Mouse (Mus musculus) ES-Bruce4 (cell line): Measurements from ENCODE around the gene Mab21l1. TPM values are rescaled to one million over a fixed set of nuclear protein-coding genes. Genes with fewer than 3 reads are reported as not detected.

Experiments
- H3K27ac ChIP-seq: 2 replicates; pipeline ENCODE4 v1.5.1; 2012; ENCODE audit warnings: low read length, inconsistent platforms; ENCODE audit not compliant: insufficient read depth
- H3K27me3 ChIP-seq: 2 replicates; pipeline ENCODE4 v1.6.1; 2012; ENCODE audit warnings: mild to moderate bottlenecking, low read length, inconsistent platforms; ENCODE audit not compliant: control insufficient read depth, poor library complexity, insufficient read depth, severe bottlenecking
- H3K36me3 ChIP-seq: 2 replicates; pipeline ENCODE4 v1.6.1; 2012; ENCODE audit warnings: inconsistent platforms, mild to moderate bottlenecking, low read length, moderate library complexity; ENCODE audit not compliant: control insufficient read depth, poor library complexity, insufficient read depth, severe bottlenecking
- H3K4me1 ChIP-seq: one replicate; pipeline ENCODE4 v1.8.1; 2011; ENCODE audit warnings: low read length; ENCODE audit not compliant: control insufficient read depth, insufficient read depth
- H3K4me3 ChIP-seq: 2 replicates; pipeline ENCODE4 v1.5.1; 2011; ENCODE audit warnings: low read depth, mild to moderate bottlenecking, low read length
- H3K9ac ChIP-seq: 2 replicates; pipeline ENCODE4 v1.6.1; 2012; ENCODE audit warnings: low read depth, mild to moderate bottlenecking, inconsistent platforms; ENCODE audit not compliant: poor library complexity, severe bottlenecking
- H3K9me3 ChIP-seq: replicated peaks from 2 replicates; pipeline ENCODE4 v1.6.1; 2012; ENCODE audit warnings: mild to moderate bottlenecking, low read length, inconsistent platforms; ENCODE audit not compliant: control insufficient read depth, poor library complexity, insufficient read depth, severe bottlenecking
- CTCF ChIP-seq: IDR thresholded peaks from one replicate; pipeline ENCODE4 v1.8.1; 2011; ENCODE audit warnings: low read depth, low read length
- EP300 ChIP-seq: IDR thresholded peaks from 2 replicates; pipeline ENCODE4 v1.6.1; 2011; ENCODE audit warnings: low read depth, low read length; ENCODE audit not compliant: insufficient read depth
- POLR2A ChIP-seq: IDR thresholded peaks from one replicate; pipeline ENCODE4 v1.8.1; 2011; ENCODE audit warnings: low read length; ENCODE audit not compliant: insufficient read depth
- polyA plus RNA-seq: library from polyadenylated mRNA; stranded (reverse); fragments of >200 nt; gene quantifications from 2 replicates; pipeline ENCODE4 v1.2.4, GENCODE M21; 2011; ENCODE audit warnings: low read depth; ENCODE audit not compliant: missing spikeins, insufficient read depth, insufficient read length

Mab21l1 gene
- polyA plus RNA-seq, 1 experiment = not detected

GRCm38 (mm10) chr3:55750445-55751065 lies 31.8 kb upstream of the Mab21l1 start:
- no peak overlapping the region for H3K27ac ChIP-seq
- no peak for TF ChIP-seq CTCF
- no peak for TF ChIP-seq POLR2A
- TF ChIP-seq EP300 = no peak
- H3K9ac ChIP-seq = no peak overlapping the region
- no peaks in the 10 kb centered on the region for H3K27me3 ChIP-seq
- H3K36me3 ChIP-seq = no peaks in the 10 kb centered on the region
- no peaks in the 10 kb centered on the region for H3K9me3 ChIP-seq
- no peak overlapping the region for H3K4me3 ChIP-seq
- no peaks in the 10 kb centered on the region for H3K4me1 ChIP-seq

- Histone ChIP-seq H3K4me1 (no peaks in the 10 kb centered on the region), H3K36me3 (no peaks in the 10 kb centered on the region), H3K4me3 (no peak overlapping the region), H3K9ac (no peak overlapping the region), H3K27me3 (no peaks in the 10 kb centered on the region), H3K9me3 (no peaks in the 10 kb centered on the region), H3K27ac (no peak overlapping the region)
- TF ChIP-seq EP300 (no peak), CTCF (no peak), POLR2A (no peak)
Observed at GRCm38 (mm10) chr3:55751363-55751762, 30.9 kb upstream of the Mab21l1 start.

- no peak overlapping the region for H3K4me3 ChIP-seq
- H3K36me3 ChIP-seq = no peaks in the 10 kb centered on the region
- no peaks in the 10 kb centered on the region for H3K4me1 ChIP-seq
- no peak overlapping the region for H3K27ac ChIP-seq
- no peak overlapping the region for H3K9ac ChIP-seq
- no peaks in the 10 kb centered on the region for H3K27me3 ChIP-seq
- no peaks in the 10 kb centered on the region for H3K9me3 ChIP-seq
- TF ChIP-seq CTCF = peak; percentile 31
- no peak for TF ChIP-seq POLR2A
Observed at GRCm38 (mm10) chr3:55752558-55752957, 29.8 kb upstream of the Mab21l1 start.

- Histone ChIP-seq H3K9ac (no peak overlapping the region), H3K36me3 (no peaks in the 10 kb centered on the region), H3K27ac (no peak overlapping the region), H3K4me3 (no peak overlapping the region), H3K27me3 (no peaks in the 10 kb centered on the region), H3K4me1 (no peaks in the 10 kb centered on the region), H3K9me3 (no peaks in the 10 kb centered on the region)
- TF ChIP-seq EP300 (no peak), CTCF (no peak), POLR2A (no peak)
Observed at GRCm38 (mm10) chr3:55753872-55754271, 28.4 kb upstream of the Mab21l1 start.

GRCm38 (mm10) chr3:55754981-55755608 lies 27.2 kb upstream of the Mab21l1 start:
- Histone ChIP-seq H3K27ac (no peak overlapping the region), H3K9ac (no peak overlapping the region), H3K9me3 (no peaks in the 10 kb centered on the region), H3K36me3 (no peaks in the 10 kb centered on the region), H3K4me1 (no peaks in the 10 kb centered on the region), H3K4me3 (no peak overlapping the region), H3K27me3 (no peaks in the 10 kb centered on the region)
- TF ChIP-seq POLR2A (no peak), CTCF (no peak), EP300 (no peak)

- H3K4me1 ChIP-seq = no peaks in the 10 kb centered on the region
- no peaks in the 10 kb centered on the region for H3K36me3 ChIP-seq
- H3K27ac ChIP-seq = no peak overlapping the region
- no peak for TF ChIP-seq EP300
- TF ChIP-seq POLR2A = no peak
- no peak for TF ChIP-seq CTCF
- no peaks in the 10 kb centered on the region for H3K27me3 ChIP-seq
- H3K9me3 ChIP-seq = no peaks in the 10 kb centered on the region
- H3K9ac ChIP-seq = no peak overlapping the region
- H3K4me3 ChIP-seq = no peak overlapping the region
Observed at GRCm38 (mm10) chr3:55755805-55756601, 26.3 kb upstream of the Mab21l1 start.
